Mouse (Mus musculus): ENCODE data around the gene C1qtnf6. TPM values are rescaled to one million over a fixed set of nuclear protein-coding genes. Genes with fewer than 3 reads are reported as not detected.

Gene C1qtnf6
- polyA plus RNA-seq, 1 experiment from 2014 or later: 41.2 TPM

GRCm38 (mm10) chr15:78491301-78491700, 39.9 kb downstream of the C1qtnf6 start:
- Histone ChIP-seq H3K27me3 (peaks cover 4% of the 10 kb centered on the region), H3K9ac (no peak overlapping the region), H3K9me3 (no peaks in the 10 kb centered on the region), H3K36me3 (no peaks in the 10 kb centered on the region), H3K27ac (no peak overlapping the region), H3K4me3 (no peak overlapping the region), H3K4me2 (no peak overlapping the region), H3K4me1 (peaks cover 7% of the 10 kb centered on the region)
- no peak for ATAC-seq (ENCODE audit: insufficient number of reproducible peaks, insufficient read depth, low FRiP score, low TSS enrichment, low read depth)
- WGBS: 67% methylated on average over 3 of the region's 3 CpGs

GRCm38 (mm10) chr15:78489906-78490305, 41.3 kb downstream of the C1qtnf6 start:
- no peak overlapping the region for H3K4me3 ChIP-seq
- peaks cover 7% of the 10 kb centered on the region for H3K4me1 ChIP-seq
- H3K27me3 ChIP-seq: peaks cover 4% of the 10 kb centered on the region
- H3K9ac ChIP-seq: no peak overlapping the region
- no peak overlapping the region for H3K27ac ChIP-seq
- H3K4me2 ChIP-seq: no peak overlapping the region
- no peaks in the 10 kb centered on the region for H3K9me3 ChIP-seq
- no peaks in the 10 kb centered on the region for H3K36me3 ChIP-seq
- ATAC-seq (ENCODE audit: insufficient number of reproducible peaks, insufficient read depth, low FRiP score, low TSS enrichment, low read depth): no peak
- WGBS: 42% methylated on average over 8 of the region's 8 CpGs

GRCm38 (mm10) chr15:78489248-78489647, 42.0 kb downstream of the C1qtnf6 start:
- Histone ChIP-seq H3K4me1 (peaks cover 7% of the 10 kb centered on the region), H3K4me3 (no peak overlapping the region), H3K36me3 (no peaks in the 10 kb centered on the region), H3K4me2 (no peak overlapping the region), H3K27me3 (peaks cover 4% of the 10 kb centered on the region), H3K9ac (no peak overlapping the region), H3K9me3 (no peaks in the 10 kb centered on the region), H3K27ac (no peak overlapping the region)
- no peak for ATAC-seq (ENCODE audit: insufficient number of reproducible peaks, insufficient read depth, low FRiP score, low TSS enrichment, low read depth)
- 85% methylated on average over 3 of the region's 3 CpGs for WGBS

- no peak overlapping the region for H3K27ac ChIP-seq
- H3K4me2 ChIP-seq: no peak overlapping the region
- no peaks in the 10 kb centered on the region for H3K9me3 ChIP-seq
- peaks cover 7% of the 10 kb centered on the region for H3K4me1 ChIP-seq
- peaks cover 4% of the 10 kb centered on the region for H3K27me3 ChIP-seq
- H3K36me3 ChIP-seq: no peaks in the 10 kb centered on the region
- H3K9ac ChIP-seq: no peak overlapping the region
- no peak for ATAC-seq (ENCODE audit: insufficient number of reproducible peaks, insufficient read depth, low FRiP score, low TSS enrichment, low read depth)
- 61% methylated on average over 4 of the region's 4 CpGs for WGBS
- H3K4me3 ChIP-seq: no peak overlapping the region
These were observed 44.1 kb downstream of the C1qtnf6 start for GRCm38 (mm10) chr15:78487066-78487465.

GRCm38 (mm10) chr15:78486564-78486963, 44.7 kb downstream of the C1qtnf6 start:
- peaks cover 7% of the 10 kb centered on the region for H3K4me1 ChIP-seq
- H3K4me3 ChIP-seq: no peak overlapping the region
- H3K9me3 ChIP-seq: no peaks in the 10 kb centered on the region
- no peaks in the 10 kb centered on the region for H3K36me3 ChIP-seq
- 95% methylated on average over 1 of the region's 1 CpGs for WGBS
- no peak for ATAC-seq (ENCODE audit: insufficient number of reproducible peaks, insufficient read depth, low FRiP score, low TSS enrichment, low read depth)
- no peak overlapping the region for H3K27ac ChIP-seq
- H3K4me2 ChIP-seq: no peak overlapping the region
- peaks cover 4% of the 10 kb centered on the region for H3K27me3 ChIP-seq
- no peak overlapping the region for H3K9ac ChIP-seq

GRCm38 (mm10) chr15:78483311-78483710, 47.9 kb downstream of the C1qtnf6 start:
- WGBS: 64% methylated on average over 4 of the region's 4 CpGs
- Histone ChIP-seq H3K27me3 (peaks cover 4% of the 10 kb centered on the region), H3K27ac (no peak overlapping the region), H3K4me2 (no peak overlapping the region), H3K36me3 (no peaks in the 10 kb centered on the region), H3K4me3 (no peak overlapping the region), H3K9me3 (no peaks in the 10 kb centered on the region), H3K9ac (no peak overlapping the region), H3K4me1 (no peaks in the 10 kb centered on the region)
- ATAC-seq (ENCODE audit: insufficient number of reproducible peaks, insufficient read depth, low FRiP score, low TSS enrichment, low read depth): no peak

GRCm38 (mm10) chr15:78482518-78482917, 48.7 kb downstream of the C1qtnf6 start:
- no peaks in the 10 kb centered on the region for H3K9me3 ChIP-seq
- H3K27ac ChIP-seq: no peak overlapping the region
- H3K4me1 ChIP-seq: no peaks in the 10 kb centered on the region
- H3K4me2 ChIP-seq: no peak overlapping the region
- H3K4me3 ChIP-seq: no peak overlapping the region
- WGBS: 59% methylated on average over 3 of the region's 3 CpGs
- H3K27me3 ChIP-seq: peaks cover 4% of the 10 kb centered on the region
- no peak overlapping the region for H3K9ac ChIP-seq
- no peak for ATAC-seq (ENCODE audit: insufficient number of reproducible peaks, insufficient read depth, low FRiP score, low TSS enrichment, low read depth)
- no peaks in the 10 kb centered on the region for H3K36me3 ChIP-seq

- WGBS: 55% methylated on average over 9 of the region's 9 CpGs
- no peak for ATAC-seq (ENCODE audit: insufficient number of reproducible peaks, insufficient read depth, low FRiP score, low TSS enrichment, low read depth)
- no peak overlapping the region for H3K9ac ChIP-seq
- H3K4me3 ChIP-seq: no peak overlapping the region
- no peaks in the 10 kb centered on the region for H3K9me3 ChIP-seq
- H3K27me3 ChIP-seq: peaks cover 1% of the 10 kb centered on the region
- no peak overlapping the region for H3K4me2 ChIP-seq
- H3K36me3 ChIP-seq: no peaks in the 10 kb centered on the region
- H3K27ac ChIP-seq: no peak overlapping the region
- no peaks in the 10 kb centered on the region for H3K4me1 ChIP-seq
These were observed 49.7 kb downstream of the C1qtnf6 start for GRCm38 (mm10) chr15:78481448-78482000.

GRCm38 (mm10) chr15:78480991-78481390, 50.2 kb downstream of the C1qtnf6 start:
- Histone ChIP-seq H3K27me3 (no peaks in the 10 kb centered on the region), H3K4me2 (no peak overlapping the region), H3K4me3 (no peak overlapping the region), H3K4me1 (no peaks in the 10 kb centered on the region), H3K36me3 (no peaks in the 10 kb centered on the region), H3K9me3 (no peaks in the 10 kb centered on the region), H3K9ac (no peak overlapping the region), H3K27ac (no peak overlapping the region)
- no peak for ATAC-seq (ENCODE audit: insufficient number of reproducible peaks, insufficient read depth, low FRiP score, low TSS enrichment, low read depth)
- 62% methylated on average over 2 of the region's 2 CpGs for WGBS

- no peak overlapping the region for H3K9ac ChIP-seq
- H3K9me3 ChIP-seq: no peaks in the 10 kb centered on the region
- H3K4me3 ChIP-seq: no peak overlapping the region
- H3K36me3 ChIP-seq: no peaks in the 10 kb centered on the region
- no peak overlapping the region for H3K27ac ChIP-seq
- WGBS: 62% methylated on average over 7 of the region's 7 CpGs
- no peak overlapping the region for H3K4me2 ChIP-seq
- 0 out of 2 replicates have a peak, but pooled peaks cover 2% of the 10 kb centered on the region for H3K4me1 ChIP-seq
- no peaks in the 10 kb centered on the region for H3K27me3 ChIP-seq
- no peak for ATAC-seq (ENCODE audit: insufficient number of reproducible peaks, insufficient read depth, low FRiP score, low TSS enrichment, low read depth)
These were observed 51.1 kb downstream of the C1qtnf6 start for GRCm38 (mm10) chr15:78480111-78480510.

GRCm38 (mm10) chr15:78479470-78479869, 51.7 kb downstream of the C1qtnf6 start:
- WGBS: 85% methylated on average over 5 of the region's 5 CpGs
- ATAC-seq (ENCODE audit: insufficient number of reproducible peaks, insufficient read depth, low FRiP score, low TSS enrichment, low read depth): no peak

GRCm38 (mm10) chr15:78478073-78478472, 53.1 kb downstream of the C1qtnf6 start:
- Histone ChIP-seq H3K27ac (no peak overlapping the region), H3K9ac (no peak overlapping the region), H3K9me3 (no peaks in the 10 kb centered on the region), H3K4me2 (no peak overlapping the region), H3K36me3 (no peaks in the 10 kb centered on the region), H3K4me3 (no peak overlapping the region), H3K27me3 (no peaks in the 10 kb centered on the region), H3K4me1 (0 out of 2 replicates have a peak, but pooled peaks cover 2% of the 10 kb centered on the region)
- ATAC-seq (ENCODE audit: insufficient number of reproducible peaks, insufficient read depth, low FRiP score, low TSS enrichment, low read depth): no peak
- WGBS: 78% methylated on average over 4 of the region's 4 CpGs

More at GRCm38 (mm10) chr15:78479470-78479869, 51.7 kb downstream of the C1qtnf6 start:
- H3K4me2 ChIP-seq: no peak overlapping the region
- no peaks in the 10 kb centered on the region for H3K36me3 ChIP-seq
- no peak overlapping the region for H3K9ac ChIP-seq
- no peak overlapping the region for H3K27ac ChIP-seq
- no peaks in the 10 kb centered on the region for H3K27me3 ChIP-seq
- H3K9me3 ChIP-seq: no peaks in the 10 kb centered on the region
- 0 out of 2 replicates have a peak, but pooled peaks cover 2% of the 10 kb centered on the region for H3K4me1 ChIP-seq
- H3K4me3 ChIP-seq: no peak overlapping the region
